Mouse (Mus musculus) ES-E14 (cell line): ENCODE measurements around the gene Spsb1. TPM values are rescaled to one million over a fixed set of nuclear protein-coding genes. Genes with fewer than 3 reads are reported as not detected.
A peak's percentile ranks its signal among the peaks of the same experiment; 100 is the strongest.

ENCODE experiments used
- DNase-seq: peaks from one replicate; pipeline ENCODE4 v3.0.0-alpha.2; 2013; ENCODE audit warnings: low read depth, low spot score
- H3K27ac ChIP-seq: 2 replicates; pipeline ENCODE4 v1.5.1; 2012; ENCODE audit warnings: low read depth, mild to moderate bottlenecking, low read length, moderate library complexity, mixed read lengths; ENCODE audit not compliant: poor library complexity, insufficient read depth, severe bottlenecking
- H3K36me3 ChIP-seq: 2 replicates; pipeline ENCODE4 v1.6.1; 2012; ENCODE audit warnings: mild to moderate bottlenecking, low read length, moderate library complexity, mixed read lengths; ENCODE audit not compliant: control insufficient read depth, poor library complexity, insufficient read depth, severe bottlenecking
- H3K4me1 ChIP-seq, 2 experiments: fragments of 150-350 bp in 1 of 2; sonication (generic) in 1 of 2; 2 replicates each; pipeline ENCODE4 v1.6.1; 2012; ENCODE audit warnings: low read length in 2 of 2, mild to moderate bottlenecking in 1 of 2, mixed read lengths in 1 of 2; ENCODE audit not compliant: control insufficient read depth in 2 of 2, insufficient read depth in 2 of 2, poor library complexity in 1 of 2
- H3K4me3 ChIP-seq, 2 experiments: fragments of 150-350 bp in 1 of 2; sonication (generic) in 1 of 2; 2 replicates each; pipeline ENCODE4 v1.5.1; 2012; ENCODE audit warnings: low read length in 2 of 2, low read depth in 1 of 2, mild to moderate bottlenecking in 1 of 2, mixed read lengths in 1 of 2; ENCODE audit not compliant: insufficient read depth in 1 of 2, poor library complexity in 1 of 2, severe bottlenecking in 1 of 2
- H3K9ac ChIP-seq: 2 replicates; pipeline ENCODE4 v1.6.1; 2012; ENCODE audit warnings: low read depth, mild to moderate bottlenecking, low read length, mixed read lengths; ENCODE audit not compliant: poor library complexity, insufficient read depth, severe bottlenecking
- H3K9me3 ChIP-seq: fragments of 150-350 bp; sonication (generic); 2 replicates; pipeline ENCODE4 v1.6.1; 2012; ENCODE audit warnings: low read depth, mild to moderate bottlenecking, low read length; ENCODE audit not compliant: control insufficient read depth, insufficient read depth
- CHD2 ChIP-seq: IDR thresholded peaks from 2 replicates; pipeline ENCODE4 v1.6.1; 2014; ENCODE audit warnings: mild to moderate bottlenecking, low read depth, low read length, inconsistent platforms
- HCFC1 ChIP-seq: IDR thresholded peaks from 2 replicates; pipeline ENCODE4 v1.6.1; 2012; ENCODE audit warnings: low read length, inconsistent platforms, borderline replicate concordance; ENCODE audit not compliant: insufficient read depth
- MAFK ChIP-seq: IDR thresholded peaks from 2 replicates; pipeline ENCODE4 v1.6.1; 2014; ENCODE audit warnings: mild to moderate bottlenecking, low read depth, low read length, inconsistent platforms; ENCODE audit not compliant: insufficient read depth
- ZC3H11A ChIP-seq: IDR thresholded peaks from 2 replicates; pipeline ENCODE4 v1.6.1; 2012; ENCODE audit warnings: low read depth, mild to moderate bottlenecking, inconsistent platforms, low read length, borderline replicate concordance
- ZNF384 ChIP-seq: IDR thresholded peaks from 2 replicates; pipeline ENCODE4 v1.6.1; 2012; ENCODE audit warnings: low read depth, low read length, inconsistent platforms
- in situ Hi-C, 2 experiments: fragments of 600-800 bp; cut with MboI; formaldehyde crosslinking; loops; one replicate each; pipeline ENCODE4 v1.15.1; 2025; ENCODE audit warnings: low sequenced_read_pairs in 2 of 2, inconsistent platforms in 1 of 2; ENCODE audit not compliant: unreplicated experiment in 2 of 2
- total RNA-seq: library from RNA; depleted of rRNA; stranded (reverse); fragments of 300-350 nt; gene quantifications from 2 replicates; pipeline ENCODE4 v1.2.3, GENCODE M21; 2012

Spsb1 gene
- total RNA-seq, 1 experiment, result 12.0 TPM

- no peaks in the 10 kb centered on the region for H3K36me3 ChIP-seq
- H3K27ac ChIP-seq, result no peak overlapping the region
- peaks cover 9 to 13% of the 10 kb centered on the region in 2 experiments for H3K4me1 ChIP-seq
- H3K4me3 ChIP-seq, result no peak overlapping the region
- no peak overlapping the region for H3K9ac ChIP-seq
- TF ChIP-seq CHD2, result no peak
- TF ChIP-seq ZNF384, result no peak
- TF ChIP-seq ZC3H11A, result no peak
- no peak for TF ChIP-seq HCFC1
- no peaks in the 10 kb centered on the region for H3K9me3 ChIP-seq
- no peak for DNase-seq
- in situ Hi-C loops, result no loop called here
Measured at GRCm38 (mm10) chr4:149991755-149992669, 37.2 kb upstream of the Spsb1 start.

GRCm38 (mm10) chr4:149990954-149991633 is 36.3 kb upstream of the Spsb1 start:
- Histone ChIP-seq H3K36me3 (no peaks in the 10 kb centered on the region), H3K4me3 (no peak overlapping the region)
- in situ Hi-C loops, result no loop called here

DNA sequence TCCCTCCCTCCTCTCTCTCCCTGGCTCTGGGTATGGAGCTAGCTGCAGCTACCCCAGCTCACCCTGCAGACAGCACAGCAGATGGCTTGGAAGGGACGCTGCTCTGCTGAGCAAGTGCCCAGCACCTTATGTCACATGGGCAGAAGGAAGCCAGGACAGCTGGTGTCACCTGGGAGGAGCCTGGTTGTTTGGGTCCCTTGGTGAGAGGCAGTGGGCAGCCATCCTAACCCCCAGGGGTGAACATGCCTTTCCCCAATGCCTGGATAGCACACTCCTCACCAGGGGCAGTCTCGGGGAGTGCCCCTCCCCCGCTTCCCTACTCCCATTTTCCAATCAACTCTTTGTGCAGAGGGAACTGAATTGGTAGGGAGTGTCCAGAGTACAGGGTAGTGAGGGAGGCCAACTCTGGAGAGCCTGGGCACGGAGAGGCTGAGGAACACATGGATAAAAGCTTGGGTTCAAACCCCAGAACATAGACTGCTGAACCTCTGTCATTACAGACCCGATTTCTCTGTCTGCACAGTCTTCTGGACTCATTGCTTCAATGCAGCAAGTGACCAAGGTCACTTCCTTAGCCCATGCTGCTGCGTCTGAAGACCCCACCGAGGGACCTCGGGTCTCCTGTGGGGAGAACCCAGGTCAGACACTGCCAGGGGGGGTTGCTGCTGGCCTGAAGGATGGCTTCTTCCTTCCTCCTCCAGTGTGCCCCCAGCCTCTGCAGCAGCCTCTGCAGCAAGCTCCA is 35.5 kb upstream of the Spsb1 start:
- Histone ChIP-seq H3K9ac (no peak overlapping the region; the same call in 1 of the 2 replicates), H3K9me3 (no peaks in the 10 kb centered on the region), H3K27ac (no peak overlapping the region), H3K36me3 (no peaks in the 10 kb centered on the region), H3K4me3 (no peak overlapping the region), H3K4me1 (peaks cover 9 to 13% of the 10 kb centered on the region in 2 experiments)
- in situ Hi-C loops, result no loop called here
- DNase-seq, result no peak
- no peak for TF ChIP-seq HCFC1
- no peak for TF ChIP-seq ZC3H11A
- no peak for TF ChIP-seq CHD2
- TF ChIP-seq MAFK, result no peak
- TF ChIP-seq ZNF384, result no peak

More at GRCm38 (mm10) chr4:149990954-149991633, 36.3 kb upstream of the Spsb1 start:
- H3K9ac ChIP-seq, result no peak overlapping the region
- no peaks in the 10 kb centered on the region for H3K9me3 ChIP-seq
- no peak overlapping the region for H3K27ac ChIP-seq
- DNase-seq, result no peak
- peaks cover 9 to 13% of the 10 kb centered on the region in 2 experiments for H3K4me1 ChIP-seq
- TF ChIP-seq MAFK, result no peak

DNA sequence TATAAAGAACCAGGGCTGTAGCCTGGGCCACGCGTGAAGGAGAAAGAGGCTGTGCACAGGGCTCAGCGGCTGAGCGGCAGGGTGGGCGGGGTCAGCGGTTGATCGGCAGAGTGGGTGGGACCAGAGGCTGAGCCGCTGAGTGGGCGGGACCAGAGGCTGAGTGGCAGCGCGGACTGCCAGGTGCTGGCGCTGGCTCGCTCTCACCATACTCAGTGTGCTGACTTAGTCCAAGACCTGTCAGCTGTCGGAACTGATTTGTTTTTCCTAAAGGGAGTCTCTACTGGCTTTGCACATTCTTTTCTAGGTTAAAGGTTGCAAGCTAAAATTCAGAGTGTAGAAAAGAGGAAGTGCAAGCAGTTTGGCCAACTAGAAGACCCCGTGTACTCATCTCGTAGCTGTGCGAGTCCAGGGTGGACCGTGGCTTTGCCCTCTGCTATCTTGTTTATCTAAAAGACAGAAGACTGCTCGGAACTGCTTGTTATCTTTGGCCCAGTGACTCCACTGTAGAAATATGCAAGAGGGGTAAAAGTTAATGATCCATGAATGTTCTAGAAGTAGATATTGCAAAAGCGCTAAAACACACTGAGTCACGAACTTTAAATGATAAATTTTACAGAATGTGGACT is 34.2 kb upstream of the Spsb1 start:
- in situ Hi-C loops, result no loop called here
- TF ChIP-seq MAFK (no peak), ZNF384 (no peak), HCFC1 (no peak), ZC3H11A (no peak), CHD2 (no peak)
- Histone ChIP-seq H3K36me3 (no peaks in the 10 kb centered on the region), H3K9me3 (no peaks in the 10 kb centered on the region), H3K4me1 (peaks cover 9 to 13% of the 10 kb centered on the region in 2 experiments), H3K27ac (no peak overlapping the region), H3K4me3 (peak overlapping the region in 1 of 2 experiments; percentile 30; a peak in 2 of 4 replicates), H3K9ac (no peak overlapping the region; the same call in 1 of the 2 replicates)
- DNase-seq, result no peak
